Mouse (Mus musculus) macrophage (primary cell): ENCODE measurements around the gene Slc27a5. TPM values are rescaled to one million over a fixed set of nuclear protein-coding genes. Genes with fewer than 3 reads are reported as not detected.
A peak's percentile ranks its signal among the peaks of the same experiment; 100 is the strongest.

ENCODE experiments used
- H3K27ac ChIP-seq: fragments of 350-480 bp; formaldehyde crosslinking; 2 replicates; pipeline ENCODE4 v1.9.0; 2021
- H3K36me3 ChIP-seq: fragments of 350-480 bp; formaldehyde crosslinking; 2 replicates; pipeline ENCODE4 v1.9.0; 2021; ENCODE audit errors: inconsistent target
- H3K4me3 ChIP-seq: fragments of 350-480 bp; formaldehyde crosslinking; 2 replicates; pipeline ENCODE4 v1.9.0; 2021; ENCODE audit errors: inconsistent target
- H3K79me2 ChIP-seq: fragments of 350-480 bp; formaldehyde crosslinking; 2 replicates; pipeline ENCODE4 v1.9.0; 2021; ENCODE audit errors: inconsistent target
- WGBS: methylation state at CpG from one replicate; pipeline ENCODE4 v1.1.7; 2026; ENCODE audit warnings: inconsistent platforms; ENCODE audit not compliant: missing documents; 5-methylcytosine and 5-hydroxymethylcytosine counted together
- polyA plus RNA-seq: library from polyadenylated mRNA; stranded (reverse); fragments of 250-400 nt; gene quantifications from 3 replicates; pipeline ENCODE4 v1.2.4, GENCODE M21; 2018; ENCODE audit warnings: inconsistent platforms

Gene Slc27a5
- polyA plus RNA-seq, 1 experiment from 2014 or later, result not detected

- H3K79me2 ChIP-seq, result no peaks in the 10 kb centered on the region
- H3K36me3 ChIP-seq, result no peaks in the 10 kb centered on the region
- 9% methylated on average over 35 of the region's 35 CpGs for WGBS
- peak overlapping the region; percentile 45 for H3K27ac ChIP-seq
- peak overlapping the region; percentile 53 for H3K4me3 ChIP-seq
These were observed 48.7 kb downstream of the Slc27a5 start for GRCm38 (mm10) chr7:12949032-12949871.

DNA sequence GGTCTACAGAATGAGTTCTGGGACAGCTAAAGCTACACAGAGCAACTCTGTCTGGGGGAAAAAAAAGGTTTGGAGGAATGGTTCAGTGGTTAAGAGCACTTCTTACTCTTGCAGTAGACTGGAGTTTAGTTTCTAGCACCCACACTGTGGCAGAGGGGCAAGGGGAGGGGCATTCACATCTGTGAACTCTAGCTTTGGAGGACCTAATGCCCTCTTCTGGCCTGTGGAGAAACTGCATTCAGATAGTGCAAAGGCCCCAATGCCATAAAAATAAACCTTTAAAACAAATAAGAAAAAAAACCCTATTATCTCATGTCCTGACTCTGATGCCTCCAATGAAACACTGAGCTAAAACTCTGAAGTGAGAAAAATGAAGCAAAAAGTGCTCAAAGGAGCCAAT, 54.5 kb downstream of the Slc27a5 start:
- no peaks in the 10 kb centered on the region for H3K79me2 ChIP-seq
- no peak overlapping the region for H3K27ac ChIP-seq
- no peaks in the 10 kb centered on the region for H3K36me3 ChIP-seq
- no peak overlapping the region for H3K4me3 ChIP-seq

- Histone ChIP-seq H3K36me3 (no peaks in the 10 kb centered on the region), H3K4me3 (no peak overlapping the region), H3K79me2 (no peaks in the 10 kb centered on the region), H3K27ac (no peak overlapping the region)
- 88% methylated on average over 4 of the region's 4 CpGs for WGBS
These were observed 57.4 kb downstream of the Slc27a5 start for GRCm38 (mm10) chr7:12940599-12940998.

Other genes with a start within 250 kb of the Slc27a5 start
- 0.43 to 1.0 TPM (median 0.47 TPM) in 3 replicates for gene Zscan18, start 194.6 kb downstream of the Slc27a5 start, polyA plus RNA-seq
- 6.3 to 6.9 TPM (median 6.3 TPM) in 3 replicates for gene Zfp329, start 179.3 kb downstream of the Slc27a5 start, polyA plus RNA-seq
- 17.3 to 21.6 TPM (median 21.1 TPM) in 3 replicates for gene Zfp110, start 163.4 kb downstream of the Slc27a5 start, polyA plus RNA-seq
- 1.6 to 2.1 TPM (median 1.9 TPM) in 3 replicates for gene Zfp128, start 117.0 kb downstream of the Slc27a5 start, polyA plus RNA-seq
- 5.2 to 9.0 TPM (median 7.8 TPM) in 3 replicates for gene Zscan22, start 100.4 kb downstream of the Slc27a5 start, polyA plus RNA-seq
- 260 to 917 TPM (median 815 TPM) in 3 replicates for gene Rps5, start 75.9 kb downstream of the Slc27a5 start, polyA plus RNA-seq
- 0.07 TPM in 1 of 3 replicates, not detected in the others for gene Rnf225, start 70.8 kb downstream of the Slc27a5 start, polyA plus RNA-seq
- gene Zfp324, start 32.4 kb downstream of the Slc27a5 start, polyA plus RNA-seq, result 3.0 to 3.7 TPM (median 3.1 TPM) in 3 replicates
- gene Zfp446, start 20.3 kb downstream of the Slc27a5 start, polyA plus RNA-seq, result 1.6 to 1.8 TPM (median 1.7 TPM) in 3 replicates
- gene Trim28, start 922 bp upstream of the Slc27a5 start, polyA plus RNA-seq, result 64.2 to 120 TPM (median 85.7 TPM) in 3 replicates
- gene Zbtb45, start 11.8 kb upstream of the Slc27a5 start, polyA plus RNA-seq, result 7.4 to 11.7 TPM (median 11.4 TPM) in 3 replicates
- gene Chmp2a, start 36.6 kb upstream of the Slc27a5 start, polyA plus RNA-seq, result 186 to 358 TPM (median 214 TPM) in 3 replicates
- gene Ube2m, start 40.1 kb upstream of the Slc27a5 start, polyA plus RNA-seq, result 132 to 209 TPM (median 195 TPM) in 3 replicates
- 0.28 to 0.98 TPM (median 0.39 TPM) in 3 replicates for gene Mzf1, start 56.6 kb upstream of the Slc27a5 start, polyA plus RNA-seq
- not detected in 3 replicates for gene Vmn1r85, start 97.0 kb upstream of the Slc27a5 start, polyA plus RNA-seq
- gene Vmn1r86, start 121.7 kb upstream of the Slc27a5 start, polyA plus RNA-seq, result not detected in 3 replicates
- not detected in 3 replicates for gene Vmn1r87, start 142.0 kb upstream of the Slc27a5 start, polyA plus RNA-seq
- gene Vmn1r88, start 161.4 kb upstream of the Slc27a5 start, polyA plus RNA-seq, result not detected in 3 replicates
- not detected in 3 replicates for gene Vmn1r89, start 214.8 kb upstream of the Slc27a5 start, polyA plus RNA-seq